Mouse (Mus musculus) G1E (cell line): ENCODE results near the gene Klhl25.
"Not testable (repeated sequence)": the region's sequence is repeated elsewhere in the genome, so short reads cannot be mapped to it uniquely, and the experiment has no call there.

ENCODE experiments used
- CTCF ChIP-seq: IDR thresholded peaks from 2 replicates; pipeline ENCODE4 v1.5.1; 2012; ENCODE audit warnings: low read depth, low read length, inconsistent platforms, mixed read lengths
- TAL1 ChIP-seq: conservative IDR thresholded peaks from 2 replicates; pipeline ENCODE4 v1.6.1; 2012; ENCODE audit warnings: low read depth, low read length, inconsistent platforms, mixed read lengths

- not testable (repeated sequence) for TF ChIP-seq CTCF, TAL1
Measured at GRCm38 (mm10) chr7:75861638-75862426, 13.7 kb downstream of the Klhl25 start.
